Mouse (Mus musculus) macrophage (primary cell): ENCODE results near the gene Myl6b. TPM values are rescaled to one million over a fixed set of nuclear protein-coding genes. Genes with fewer than 3 reads are reported as not detected.

Source experiments
- H3K27ac ChIP-seq: fragments of 350-480 bp; formaldehyde crosslinking; 2 replicates; pipeline ENCODE4 v1.9.0; 2021
- H3K36me3 ChIP-seq: fragments of 350-480 bp; formaldehyde crosslinking; 2 replicates; pipeline ENCODE4 v1.9.0; 2021; ENCODE audit errors: inconsistent target
- H3K4me3 ChIP-seq: fragments of 350-480 bp; formaldehyde crosslinking; 2 replicates; pipeline ENCODE4 v1.9.0; 2021; ENCODE audit errors: inconsistent target
- H3K79me2 ChIP-seq: fragments of 350-480 bp; formaldehyde crosslinking; 2 replicates; pipeline ENCODE4 v1.9.0; 2021; ENCODE audit errors: inconsistent target
- WGBS: methylation state at CpG from one replicate; pipeline ENCODE4 v1.1.7; 2026; ENCODE audit warnings: inconsistent platforms; ENCODE audit not compliant: missing documents; 5-methylcytosine and 5-hydroxymethylcytosine counted together
- polyA plus RNA-seq: library from polyadenylated mRNA; stranded (reverse); fragments of 250-400 nt; gene quantifications from 3 replicates; pipeline ENCODE4 v1.2.4, GENCODE M21; 2018; ENCODE audit warnings: inconsistent platforms

The Myl6b gene
- polyA plus RNA-seq, 1 experiment from 2014 or later = 1.4 TPM

- no peak overlapping the region for H3K27ac ChIP-seq
- no peak overlapping the region for H3K4me3 ChIP-seq
- 93% methylated on average over 12 of the region's 12 CpGs for WGBS
- no peaks in the 10 kb centered on the region for H3K79me2 ChIP-seq
- peaks cover 84% of the 10 kb centered on the region for H3K36me3 ChIP-seq
Observed at GRCm38 (mm10) chr10:128474366-128474765, 24.1 kb downstream of the Myl6b start.

- H3K4me3 ChIP-seq = peak overlapping the region; percentile 81
- peaks cover 38% of the 10 kb centered on the region for H3K36me3 ChIP-seq
- WGBS = 7% methylated on average over 5 of the region's 5 CpGs
- peak overlapping the region; percentile 42 for H3K27ac ChIP-seq
- H3K79me2 ChIP-seq = peaks cover 24% of the 10 kb centered on the region
Observed at GRCm38 (mm10) chr10:128460270-128460630, 38.2 kb downstream of the Myl6b start.

GRCm38 (mm10) chr10:128459409-128460269 lies 38.8 kb downstream of the Myl6b start:
- H3K4me3 ChIP-seq = peak overlapping the region; percentile 81
- peaks cover 24% of the 10 kb centered on the region for H3K79me2 ChIP-seq
- 1% methylated on average over 18 of the region's 67 CpGs for WGBS
- peak overlapping the region; percentile 42 for H3K27ac ChIP-seq
- H3K36me3 ChIP-seq = peaks cover 32% of the 10 kb centered on the region

GRCm38 (mm10) chr10:128458719-128459408 lies 39.6 kb downstream of the Myl6b start, which contains the start of gene Smarcc2:
Gene Smarcc2, plus strand, starts transcription at chr10:128459248.
- Histone ChIP-seq H3K36me3 (peaks cover 25% of the 10 kb centered on the region), H3K27ac (peak within 1 kb of the TSS; percentile 71), H3K79me2 (peaks cover 24% of the 10 kb centered on the region), H3K4me3 (peak within 1 kb of the TSS; percentile 81)
- WGBS = 0% methylated on average over 25 of the region's 86 CpGs

GRCm38 (mm10) chr10:128458348-128458718 lies 40.2 kb downstream of the Myl6b start:
- 1% methylated on average over 29 of the region's 29 CpGs for WGBS
- Histone ChIP-seq H3K4me3 (peak overlapping the region; percentile 68), H3K27ac (peak overlapping the region; percentile 71), H3K36me3 (peaks cover 19% of the 10 kb centered on the region), H3K79me2 (peaks cover 24% of the 10 kb centered on the region)

GRCm38 (mm10) chr10:128457676-128458075 lies 40.8 kb downstream of the Myl6b start:
- Histone ChIP-seq H3K4me3 (no peak overlapping the region), H3K79me2 (peaks cover 24% of the 10 kb centered on the region), H3K36me3 (peaks cover 13% of the 10 kb centered on the region), H3K27ac (no peak overlapping the region)
- WGBS = 99% methylated on average over 6 of the region's 6 CpGs

- Histone ChIP-seq H3K27ac (no peak overlapping the region), H3K36me3 (no peaks in the 10 kb centered on the region), H3K4me3 (no peak overlapping the region), H3K79me2 (peaks cover 7% of the 10 kb centered on the region)
- WGBS = 0% methylated on average over 4 of the region's 6 CpGs
Observed at GRCm38 (mm10) chr10:128455280-128455679, 43.2 kb downstream of the Myl6b start.

GRCm38 (mm10) chr10:128454471-128454870 lies 44.0 kb downstream of the Myl6b start:
- no peak overlapping the region for H3K27ac ChIP-seq
- WGBS = 100% methylated on average over 3 of the region's 3 CpGs
- H3K36me3 ChIP-seq = no peaks in the 10 kb centered on the region
- H3K4me3 ChIP-seq = no peak overlapping the region
- no peaks in the 10 kb centered on the region for H3K79me2 ChIP-seq

- no peak overlapping the region for H3K4me3 ChIP-seq
- WGBS = 96% methylated on average over 6 of the region's 6 CpGs
- no peak overlapping the region for H3K27ac ChIP-seq
- no peaks in the 10 kb centered on the region for H3K36me3 ChIP-seq
- no peaks in the 10 kb centered on the region for H3K79me2 ChIP-seq
Observed at GRCm38 (mm10) chr10:128451014-128451413, 47.5 kb downstream of the Myl6b start.

GRCm38 (mm10) chr10:128445407-128445806 lies 53.1 kb downstream of the Myl6b start:
- no peak overlapping the region for H3K4me3 ChIP-seq
- peaks cover 15% of the 10 kb centered on the region; the same call in 1 of the 2 replicates for H3K36me3 ChIP-seq
- 0 out of 2 replicates have a peak overlapping the region, but pooled peaks have one; percentile 7 for H3K27ac ChIP-seq
- H3K79me2 ChIP-seq = no peaks in the 10 kb centered on the region
- WGBS = 39% methylated on average over 4 of the region's 4 CpGs

GRCm38 (mm10) chr10:128444354-128444753 lies 54.1 kb downstream of the Myl6b start:
- WGBS = 76% methylated on average over 6 of the region's 6 CpGs
- H3K4me3 ChIP-seq = no peak overlapping the region
- H3K27ac ChIP-seq = no peak overlapping the region
- H3K79me2 ChIP-seq = no peaks in the 10 kb centered on the region
- peaks cover 25% of the 10 kb centered on the region; the same call in 1 of the 2 replicates for H3K36me3 ChIP-seq

Other genes starting within 250 kb of the Myl6b start
- gene Apon, start 244.6 kb downstream of the Myl6b start, polyA plus RNA-seq = not detected in 3 replicates
- 0.16 to 0.18 TPM in 2 of 3 replicates, not detected in the other for gene Apof, start 230.0 kb downstream of the Myl6b start, polyA plus RNA-seq
- gene Stat2, start 228.1 kb downstream of the Myl6b start, polyA plus RNA-seq = 83.8 to 206 TPM (median 96.7 TPM) in 3 replicates
- gene Il23a, start 199.9 kb downstream of the Myl6b start, polyA plus RNA-seq = 0.10 TPM in 1 of 3 replicates, not detected in the others
- 2.9 to 5.7 TPM (median 3.4 TPM) in 3 replicates for gene Pan2, start 195.3 kb downstream of the Myl6b start, polyA plus RNA-seq
- gene Cnpy2, start 176.2 kb downstream of the Myl6b start, polyA plus RNA-seq = 83.6 to 112 TPM (median 85.3 TPM) in 3 replicates
- 94.4 to 128 TPM (median 100 TPM) in 3 replicates for gene Cs, start 161.0 kb downstream of the Myl6b start, polyA plus RNA-seq
- 20.5 to 35.2 TPM (median 25.5 TPM) in 3 replicates for gene Coq10a, start 129.7 kb downstream of the Myl6b start, polyA plus RNA-seq
- gene Ankrd52, start 121.6 kb downstream of the Myl6b start, polyA plus RNA-seq = 23.3 to 29.3 TPM (median 26.0 TPM) in 3 replicates
- not detected in 3 replicates for gene Slc39a5, start 97.5 kb downstream of the Myl6b start, polyA plus RNA-seq
- 44.1 to 130 TPM (median 65.7 TPM) in 3 replicates for gene Nabp2, start 87.2 kb downstream of the Myl6b start, polyA plus RNA-seq
- 26.5 to 35.2 TPM (median 33.6 TPM) in 3 replicates for gene Rnf41, start 87.0 kb downstream of the Myl6b start, polyA plus RNA-seq
- 73.6 to 136 TPM (median 74.8 TPM) in 3 replicates for gene Smarcc2, start 39.4 kb downstream of the Myl6b start, polyA plus RNA-seq
- gene Myl6, start 4.5 kb downstream of the Myl6b start, polyA plus RNA-seq = 1,390 to 2,190 TPM (median 1,921 TPM) in 3 replicates
- 147 to 161 TPM (median 155 TPM) in 3 replicates for gene Esyt1, start 27.2 kb upstream of the Myl6b start, polyA plus RNA-seq
- gene Zc3h10, start 49.1 kb upstream of the Myl6b start, polyA plus RNA-seq = 6.7 to 13.0 TPM (median 9.6 TPM) in 3 replicates
- gene Rpl41, start 50.6 kb upstream of the Myl6b start, polyA plus RNA-seq = 1,107 to 2,183 TPM (median 2,047 TPM) in 3 replicates
- gene Pa2g4, start 67.3 kb upstream of the Myl6b start, polyA plus RNA-seq = 45.8 to 148 TPM (median 116 TPM) in 3 replicates
- 1.2 to 1.7 TPM (median 1.4 TPM) in 3 replicates for gene Erbb3, start 91.0 kb upstream of the Myl6b start, polyA plus RNA-seq
- gene Rps26, start 128.1 kb upstream of the Myl6b start, polyA plus RNA-seq = 865 to 1,089 TPM (median 951 TPM) in 3 replicates
- not detected in 3 replicates for gene Ikzf4, start 147.3 kb upstream of the Myl6b start, polyA plus RNA-seq
- 2.9 to 4.7 TPM (median 4.4 TPM) in 3 replicates for gene Suox, start 175.4 kb upstream of the Myl6b start, polyA plus RNA-seq
- gene Rab5b, start 197.6 kb upstream of the Myl6b start, polyA plus RNA-seq = 97.5 to 143 TPM (median 120 TPM) in 3 replicates
- 0.29 to 0.67 TPM (median 0.53 TPM) in 3 replicates for gene Pmel, start 205.5 kb upstream of the Myl6b start, polyA plus RNA-seq
- gene Cdk2, start 206.3 kb upstream of the Myl6b start, polyA plus RNA-seq = 13.4 to 29.6 TPM (median 22.8 TPM) in 3 replicates
- gene Dgka, start 246.2 kb upstream of the Myl6b start, polyA plus RNA-seq = 3.4 to 9.7 TPM (median 7.0 TPM) in 3 replicates
- 23.3 to 27.6 TPM (median 27.0 TPM) in 3 replicates for gene Pym1, start 249.2 kb upstream of the Myl6b start, polyA plus RNA-seq